Mouse (Mus musculus) c-Kit-negative CD71-positive TER-119-positive erythroid progenitor cells, embryonic 14.5 days (primary cell): ENCODE results near the gene Grin2b.

Experiments
- DNase-seq: peaks from one replicate; pipeline ENCODE4 v3.0.0-alpha.2; 2013; ENCODE audit warnings: low read depth, low spot score

Grin2b gene

DNA sequence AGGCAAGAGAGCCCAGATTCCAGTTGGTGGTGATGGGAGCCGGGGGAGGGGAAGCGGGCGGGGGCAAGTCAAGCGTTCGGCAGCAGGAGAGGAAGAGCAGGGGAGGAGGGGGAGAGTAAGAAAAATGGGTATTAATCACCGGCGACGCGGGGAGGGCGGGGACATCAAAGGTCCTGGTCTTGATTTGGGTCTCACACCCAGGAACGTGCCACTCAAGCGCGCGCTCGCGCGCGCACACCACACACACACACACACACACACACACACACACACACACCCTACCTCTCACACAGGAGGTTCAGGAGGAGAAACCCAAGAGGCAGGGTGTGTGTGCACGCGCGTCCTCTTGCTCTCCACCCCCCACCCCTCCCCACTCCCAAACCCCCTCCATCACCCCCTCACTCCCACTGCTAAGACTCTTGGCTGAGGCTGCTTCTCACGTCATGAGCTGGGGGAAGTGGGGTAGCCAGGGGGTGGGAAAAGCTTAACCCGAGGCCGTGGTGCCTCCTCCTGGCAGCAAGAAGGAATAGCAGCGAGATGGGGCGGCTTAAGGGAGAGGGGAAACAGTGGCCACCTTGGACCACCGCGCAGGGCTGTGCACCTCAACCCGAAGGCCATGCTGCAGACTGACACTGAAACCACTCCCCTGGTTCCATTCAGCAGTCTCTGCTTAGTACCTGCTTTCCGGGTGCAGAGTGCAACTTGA is at the start of gene Grin2b:
TSS of gene Grin2b (minus strand) at position 321 of the 706 bp plus-strand sequence.
- no peak for DNase-seq

GRCm38 (mm10) chr6:136221894-136222293 is 48.6 kb upstream of the Grin2b start:
- no peak for DNase-seq

DNA sequence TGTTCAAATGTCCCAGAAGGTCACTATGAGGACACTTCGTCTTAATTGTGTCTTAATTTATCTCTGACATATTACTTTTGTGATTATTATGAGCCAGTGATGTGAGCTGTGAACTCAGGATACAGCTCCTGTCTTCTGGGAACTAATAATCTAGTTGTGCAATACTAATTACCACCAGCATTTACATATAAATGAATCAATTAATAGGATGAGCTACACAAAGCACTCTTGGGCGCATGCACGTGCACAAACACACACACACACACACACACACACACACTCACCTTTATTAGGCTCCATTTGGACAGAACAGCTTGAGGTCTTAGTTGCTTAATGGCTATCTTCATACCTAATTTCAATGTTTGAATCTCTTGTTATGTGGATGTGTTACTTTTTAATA is 37.1 kb upstream of the Grin2b start:
- DNase-seq: no peak

DNA sequence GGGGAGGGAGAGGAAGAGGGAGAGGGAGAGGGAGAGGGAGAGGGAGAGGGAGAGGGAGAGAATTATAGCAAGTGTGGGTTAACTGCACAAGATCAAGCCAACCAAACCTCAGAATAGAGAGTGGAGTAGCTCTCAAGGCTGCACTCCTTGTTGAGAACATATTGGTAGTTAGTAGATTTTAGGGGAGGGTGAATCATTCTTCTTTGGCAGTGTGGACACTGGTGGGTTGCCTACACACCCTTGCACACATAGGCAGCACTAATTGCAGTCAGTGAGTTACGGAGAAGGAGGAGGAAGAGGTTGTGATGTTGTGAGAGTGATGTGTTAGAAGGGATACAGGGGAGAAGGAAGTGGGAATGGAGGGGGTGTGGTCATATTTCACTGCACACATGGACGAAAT is 26.5 kb upstream of the Grin2b start:
- no peak for DNase-seq

DNA sequence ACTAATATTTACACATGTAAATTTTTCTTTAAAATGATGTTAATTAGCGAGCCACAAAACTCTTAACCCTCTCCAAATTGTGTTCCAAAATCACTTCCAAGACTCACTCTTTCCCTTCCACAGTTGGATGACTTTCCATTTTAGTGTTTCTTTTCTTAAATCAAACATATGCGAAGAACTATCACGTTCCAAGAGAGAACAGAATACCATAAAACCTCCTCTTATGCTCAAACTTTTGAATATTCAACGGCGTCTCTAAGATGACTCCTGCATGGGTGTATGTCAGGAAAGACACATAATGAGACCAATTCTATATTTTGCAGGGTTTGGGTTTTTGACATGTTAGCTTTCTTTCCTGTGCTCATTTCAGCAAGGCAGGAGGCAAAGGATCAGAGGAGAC is 21.3 kb upstream of the Grin2b start:
- DNase-seq: no peak

- no peak for DNase-seq
These were observed 4.8 kb upstream of the Grin2b start for GRCm38 (mm10) chr6:136178066-136178465.

DNA sequence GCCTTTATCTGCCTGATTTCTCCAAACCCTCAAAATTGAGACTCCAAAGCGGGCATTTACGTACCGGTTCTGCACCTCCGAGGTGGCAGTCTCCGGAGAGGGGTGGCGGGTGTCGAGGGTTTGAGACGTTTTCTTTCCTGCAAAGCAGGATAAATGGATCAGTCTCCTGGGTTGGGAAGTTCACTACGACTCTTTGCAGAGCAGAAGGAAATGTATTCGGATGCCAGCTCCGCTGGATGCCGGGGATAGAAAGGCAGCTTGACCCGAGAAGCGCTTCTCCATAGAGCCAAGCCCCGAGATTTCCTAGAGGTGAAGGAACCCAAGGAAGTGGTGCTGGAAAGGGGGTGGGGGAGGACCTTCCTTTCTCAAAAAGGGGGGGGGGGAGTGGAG is 515 bp downstream of the Grin2b start:
- no peak for DNase-seq

GRCm38 (mm10) chr6:136172172-136172651 is 1.1 kb downstream of the Grin2b start:
- no peak for DNase-seq

- no peak for DNase-seq
These were observed 2.0 kb downstream of the Grin2b start for GRCm38 (mm10) chr6:136171343-136171742.

GRCm38 (mm10) chr6:136170381-136170780 is 2.9 kb downstream of the Grin2b start:
- DNase-seq: no peak

GRCm38 (mm10) chr6:136167361-136167760 is 6.0 kb downstream of the Grin2b start:
- DNase-seq: no peak

DNA sequence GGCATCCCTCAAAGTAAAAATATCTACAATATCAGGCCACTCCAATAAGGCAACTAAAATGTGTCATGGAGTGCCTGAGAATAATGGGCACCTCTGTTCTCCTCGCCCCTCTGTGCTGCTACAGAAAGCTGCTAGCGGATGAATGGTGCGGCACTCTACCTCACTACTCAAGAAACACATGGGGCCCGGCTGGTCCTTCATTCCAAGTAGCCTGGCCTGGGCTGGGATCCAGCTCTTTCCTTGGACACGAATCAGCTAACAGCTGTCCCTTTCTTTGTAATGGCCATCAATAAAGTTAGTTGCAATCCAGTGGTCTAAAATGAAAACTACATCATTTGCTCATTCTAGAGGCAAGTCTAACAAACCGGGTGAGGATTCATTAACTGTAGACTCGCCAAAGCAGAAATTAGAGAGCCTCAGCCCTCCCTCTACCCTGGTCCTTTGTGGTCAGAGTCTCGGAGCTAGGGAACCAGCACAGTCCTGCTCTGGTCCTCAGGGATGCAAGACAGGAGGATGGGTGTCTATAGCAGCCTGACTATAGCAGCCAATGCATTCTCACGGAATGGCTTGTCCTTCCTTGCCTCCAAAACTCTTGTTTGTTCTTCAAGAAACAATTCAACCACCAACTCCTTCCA is 7.8 kb downstream of the Grin2b start:
- DNase-seq: no peak

GRCm38 (mm10) chr6:136162090-136162489 is 11.2 kb downstream of the Grin2b start:
- no peak for DNase-seq

DNA sequence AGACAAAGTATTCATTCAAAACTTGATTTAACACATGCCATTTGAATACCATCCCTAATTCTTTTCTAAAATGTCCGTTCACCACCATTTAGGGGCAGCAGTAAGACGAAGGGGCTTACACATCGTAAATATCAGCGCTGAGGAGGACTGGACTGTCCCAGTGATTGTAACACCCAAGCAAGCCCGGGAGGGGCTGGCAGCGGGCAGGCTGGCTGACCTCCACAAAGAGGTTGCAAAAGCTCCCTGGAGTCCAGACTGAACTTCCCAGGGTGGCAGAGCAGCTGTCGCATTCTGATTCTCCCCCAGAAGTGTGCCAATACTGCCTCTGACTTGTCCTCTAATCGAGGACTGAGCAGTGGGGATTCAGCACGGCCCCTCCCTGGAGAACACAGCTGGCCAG is 19.9 kb downstream of the Grin2b start:
- no peak for DNase-seq

- no peak for DNase-seq
These were observed 23.2 kb downstream of the Grin2b start for GRCm38 (mm10) chr6:136150064-136150463.

DNA sequence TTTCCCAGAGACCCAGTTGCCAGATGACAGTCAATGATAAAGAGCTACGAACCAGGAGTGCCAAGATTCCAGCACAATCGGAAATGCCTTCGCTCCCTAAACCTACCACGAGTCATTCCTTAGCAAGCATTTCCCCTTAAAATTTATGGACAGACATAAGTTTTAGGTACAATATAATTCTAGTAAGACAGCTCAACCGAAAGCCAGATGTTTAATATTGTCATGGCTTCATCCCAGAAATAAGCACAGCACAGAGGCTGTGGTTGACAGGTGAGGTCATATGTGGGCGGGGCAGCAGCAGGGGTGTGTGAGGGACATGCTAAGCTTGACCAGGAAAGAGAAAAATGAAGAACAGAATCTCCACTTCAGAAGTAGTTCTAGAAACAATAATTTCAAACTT is 33.3 kb downstream of the Grin2b start:
- DNase-seq: no peak

- no peak for DNase-seq
These were observed 42.9 kb downstream of the Grin2b start for GRCm38 (mm10) chr6:136130456-136130855.

DNA sequence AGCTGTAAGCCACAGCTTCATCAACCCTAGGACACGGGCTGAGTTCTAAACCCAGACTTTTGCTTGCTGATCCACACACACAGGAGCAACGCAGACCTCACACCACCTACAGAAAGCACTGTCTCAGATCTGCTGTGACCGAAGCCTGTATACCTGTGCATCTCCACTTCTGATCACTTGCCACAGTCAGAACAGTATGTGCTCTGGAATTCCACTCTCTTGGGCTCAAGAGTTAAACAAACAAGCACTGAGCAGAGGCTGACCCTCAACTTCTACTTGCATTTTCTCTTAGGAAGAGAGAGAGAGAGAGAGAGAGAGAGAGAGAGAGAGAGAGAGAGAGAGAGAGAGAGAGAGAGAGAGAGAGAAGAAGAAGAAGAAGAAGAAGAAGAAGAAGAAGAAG is 50.7 kb downstream of the Grin2b start:
- no peak for DNase-seq

GRCm38 (mm10) chr6:136117390-136117789 is 55.9 kb downstream of the Grin2b start:
- no peak for DNase-seq

DNA sequence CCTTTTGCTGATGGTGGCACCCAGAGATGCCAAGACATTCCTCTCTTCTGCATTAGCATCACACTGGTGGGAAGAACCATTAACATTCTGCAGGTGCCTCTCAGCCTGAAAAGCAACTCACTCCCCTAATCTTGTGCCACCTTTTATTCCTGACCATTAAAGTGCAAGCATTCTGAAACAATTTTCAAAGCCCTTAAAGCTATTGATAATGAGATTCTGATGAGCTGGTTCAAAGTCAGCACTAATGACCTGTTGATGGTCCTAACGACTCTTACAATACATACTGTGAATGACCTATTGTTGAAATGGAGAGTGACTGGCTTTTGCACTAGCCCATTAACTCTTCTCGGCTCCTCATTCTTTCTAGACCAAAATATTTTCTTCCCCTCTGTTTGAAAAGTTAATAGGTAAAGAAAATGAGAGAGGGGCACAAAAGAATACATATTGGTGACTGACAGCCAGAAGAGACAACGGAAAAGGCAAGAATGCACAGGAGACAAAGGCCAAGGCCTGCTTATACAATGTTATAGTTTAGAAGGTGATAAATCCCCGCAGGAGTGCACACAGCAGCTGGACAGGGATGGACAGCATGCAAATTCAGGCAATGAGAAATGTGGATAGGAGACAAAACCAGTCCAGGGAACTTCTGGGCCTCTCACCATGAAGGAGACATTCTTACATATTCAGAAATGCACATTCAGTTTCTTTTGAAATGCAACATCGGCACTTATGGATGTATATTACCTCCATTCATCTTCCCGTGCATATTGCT is 59.5 kb downstream of the Grin2b start:
- no peak for DNase-seq

- no peak for DNase-seq
These were observed 64.1 kb downstream of the Grin2b start for GRCm38 (mm10) chr6:136109172-136109571.

DNA sequence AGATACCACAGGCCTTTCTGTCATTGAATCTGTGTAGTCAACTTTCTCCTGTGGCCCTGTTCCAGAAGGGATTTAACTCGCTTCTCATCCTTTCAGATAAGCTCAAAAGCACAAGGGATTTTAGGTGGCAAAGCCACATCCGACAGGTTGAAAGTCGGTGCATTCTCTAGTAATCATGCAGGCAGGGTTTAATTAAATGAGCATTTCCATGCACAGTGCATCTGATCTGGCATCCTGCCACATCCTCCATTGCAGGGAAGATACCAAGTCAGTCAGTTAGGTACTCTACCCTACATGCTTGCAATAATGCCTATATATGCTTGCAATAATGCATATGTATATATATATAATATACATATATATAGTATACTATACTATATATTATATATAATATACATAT is 64.8 kb downstream of the Grin2b start:
- DNase-seq: no peak

DNA sequence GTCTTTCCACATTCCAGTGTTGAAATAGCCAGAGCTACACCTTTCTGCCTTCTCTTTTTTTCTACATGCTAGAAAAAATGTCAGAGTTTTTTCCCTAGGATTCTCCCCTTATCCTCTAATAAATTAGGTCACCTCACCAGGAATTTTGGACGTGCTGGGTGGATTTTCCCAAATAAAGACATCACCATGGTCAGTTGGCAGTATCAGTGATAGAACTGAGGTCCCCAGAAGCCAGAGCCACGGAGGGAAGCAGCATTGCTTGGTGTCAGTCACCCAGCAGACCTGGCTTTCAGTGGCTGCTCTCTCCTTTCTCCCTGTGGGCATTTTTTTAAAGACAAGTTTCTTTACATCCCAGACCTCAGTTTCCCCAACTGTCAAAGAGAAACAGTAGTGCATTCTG is 68.1 kb downstream of the Grin2b start:
- no peak for DNase-seq
